Mouse (Mus musculus) lung, embryonic 16.5 days (tissue): Measurements from ENCODE around the gene Cygb. TPM values are rescaled to one million over a fixed set of nuclear protein-coding genes. Genes with fewer than 3 reads are reported as not detected.
A peak's percentile ranks its signal among the peaks of the same experiment; 100 is the strongest.
"Not testable (repeated sequence)": the region's sequence is repeated elsewhere in the genome, so short reads cannot be mapped to it uniquely, and the experiment has no call there.

ENCODE experiments used
- ATAC-seq: fragments of 200-750 bp; cut with Nextera tagmentation; 2 replicates; pipeline ENCODE4 v1.8.0; 2017; ENCODE audit warnings: low read depth, mild to moderate bottlenecking, moderate library complexity
- H3K27ac ChIP-seq: fragments of 300-500 bp; sonication (generic); 2 replicates; pipeline ENCODE4 v1.5.1; 2014; ENCODE audit warnings: mild to moderate bottlenecking, control low read depth, low read length
- H3K27me3 ChIP-seq: fragments of 300-500 bp; sonication (generic); 2 replicates; pipeline ENCODE4 v1.6.1; 2014; ENCODE audit warnings: low read depth, low read length, mixed read lengths; ENCODE audit not compliant: control insufficient read depth, insufficient read depth
- H3K36me3 ChIP-seq: fragments of 300-500 bp; sonication (generic); 2 replicates; pipeline ENCODE4 v1.6.1; 2014; ENCODE audit warnings: low read length; ENCODE audit not compliant: control insufficient read depth, insufficient read depth
- H3K4me1 ChIP-seq: fragments of 300-500 bp; sonication (generic); replicated peaks from 2 replicates; pipeline ENCODE4 v1.6.1; 2014; ENCODE audit warnings: low read length, mixed read lengths; ENCODE audit not compliant: control insufficient read depth, insufficient read depth
- H3K4me2 ChIP-seq: fragments of 300-500 bp; sonication (generic); 2 replicates; pipeline ENCODE4 v1.6.1; 2014; ENCODE audit warnings: low read depth, low read length, control low read depth
- H3K4me3 ChIP-seq: fragments of 300-500 bp; sonication (generic); 2 replicates; pipeline ENCODE4 v1.5.1; 2014; ENCODE audit warnings: mild to moderate bottlenecking, low read length, control low read depth
- H3K9ac ChIP-seq: fragments of 300-500 bp; sonication (generic); 2 replicates; pipeline ENCODE4 v1.6.1; 2014; ENCODE audit warnings: low read length, control low read depth
- H3K9me3 ChIP-seq: fragments of 300-500 bp; sonication (generic); 2 replicates; pipeline ENCODE4 v1.6.1; 2016; ENCODE audit warnings: low read length; ENCODE audit not compliant: control insufficient read depth
- WGBS: fragments of 180-500 bp; shearing (Covaris S2); extraction: QIAGEN DNeasy Blood & Tissue Kit; methylation state at CpG from one replicate; pipeline ENCODE4 v1.1.7; 2014; 5-methylcytosine and 5-hydroxymethylcytosine counted together
- polyA plus RNA-seq: library from polyadenylated mRNA; unstranded; fragments of >200 nt; fragmentation: Nextera tagmentation; extraction: Ambion mirVana; gene quantifications from 2 replicates; pipeline ENCODE4 v1.2.1, GENCODE M21; 2015

Cygb gene
- polyA plus RNA-seq, 1 experiment from 2014 or later, result 13.3 TPM

- H3K9ac ChIP-seq, result no peak overlapping the region
- H3K4me1 ChIP-seq, result peaks cover 11% of the 10 kb centered on the region
- no peak overlapping the region for H3K27ac ChIP-seq
- H3K4me2 ChIP-seq, result no peak overlapping the region
- H3K9me3 ChIP-seq, result no peaks in the 10 kb centered on the region
- no peaks in the 10 kb centered on the region for H3K27me3 ChIP-seq
- WGBS, result 78% methylated on average over 14 of the region's 14 CpGs
- no peak for ATAC-seq
- H3K36me3 ChIP-seq, result peaks cover 40% of the 10 kb centered on the region
- H3K4me3 ChIP-seq, result no peak overlapping the region
These were observed 22.3 kb upstream of the Cygb start for GRCm38 (mm10) chr11:116676175-116676976.

DNA sequence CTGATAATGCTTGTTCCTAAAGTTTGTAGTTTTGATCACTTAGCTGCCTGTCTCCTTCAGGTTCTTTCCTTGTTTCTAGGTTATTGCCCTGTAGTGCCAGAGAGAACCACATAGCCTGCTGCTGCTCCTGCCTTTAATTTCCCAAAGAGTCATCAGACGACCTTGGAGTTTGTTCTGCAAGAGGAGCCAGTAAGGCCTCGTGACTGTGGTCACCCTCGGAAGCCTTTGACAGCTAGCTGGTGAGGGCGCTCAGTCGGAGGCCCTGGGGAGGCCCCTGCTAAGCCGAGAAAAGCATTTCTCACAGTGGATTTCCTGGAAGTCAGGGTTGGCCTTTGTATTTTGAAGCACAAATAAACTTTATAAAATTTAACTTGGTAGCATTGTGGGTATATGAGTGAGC is 21.3 kb upstream of the Cygb start:
- not testable (repeated sequence) for H3K9ac ChIP-seq, H3K4me3 ChIP-seq, H3K27me3 ChIP-seq, H3K4me2 ChIP-seq, H3K9me3 ChIP-seq, H3K27ac ChIP-seq, ATAC-seq
- WGBS, result 69% methylated on average over 6 of the region's 6 CpGs
- H3K36me3 ChIP-seq, result peaks cover 40% of the 10 kb centered on the region
- peaks cover 14% of the 10 kb centered on the region for H3K4me1 ChIP-seq

DNA sequence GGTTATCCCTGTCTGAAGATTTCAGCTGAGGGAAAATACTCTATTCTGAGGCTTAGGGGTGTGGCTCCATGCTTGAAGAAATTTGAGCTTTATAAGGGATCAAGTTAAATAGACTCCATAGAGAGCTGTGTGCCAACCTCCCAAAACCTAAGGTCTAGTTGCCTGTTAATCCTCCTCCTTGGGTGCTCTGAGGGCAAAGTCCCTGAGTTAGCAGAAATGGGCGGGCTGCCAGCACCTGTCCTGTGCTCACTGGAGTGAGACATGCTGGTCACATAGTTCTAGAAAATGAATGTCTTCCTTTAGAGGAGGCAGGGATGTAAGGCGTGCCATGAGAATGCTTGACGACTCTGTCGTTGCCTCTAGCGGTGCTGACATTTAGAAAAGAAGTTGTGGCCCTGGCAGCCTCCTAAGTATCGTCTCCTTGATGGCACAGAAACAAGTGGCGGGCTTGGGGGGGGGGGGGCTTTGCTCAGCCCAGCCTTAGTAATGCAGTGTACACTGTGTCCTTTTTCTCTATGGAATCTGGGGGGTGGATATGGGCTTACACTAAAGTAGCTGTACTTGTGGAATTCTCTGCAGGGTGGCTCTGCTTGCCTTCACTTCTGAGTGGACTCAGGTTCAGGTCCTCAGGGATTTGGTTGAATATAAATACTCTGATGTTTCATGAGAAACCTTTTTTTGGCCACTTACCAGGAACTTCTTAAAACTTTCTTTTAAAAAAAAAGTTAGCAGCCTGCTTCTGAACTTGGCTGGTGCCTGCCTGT is 20.7 kb upstream of the Cygb start:
- H3K4me1 ChIP-seq, result peaks cover 14% of the 10 kb centered on the region
- H3K27me3 ChIP-seq, result 0 out of 2 replicates have a peak, but pooled peaks cover 2% of the 10 kb centered on the region
- no peak overlapping the region for H3K4me2 ChIP-seq
- no peak overlapping the region for H3K9ac ChIP-seq
- H3K4me3 ChIP-seq, result no peak overlapping the region
- no peak overlapping the region for H3K27ac ChIP-seq
- ATAC-seq, result no peak
- H3K36me3 ChIP-seq, result peaks cover 40% of the 10 kb centered on the region
- WGBS, result 65% methylated on average over 7 of the region's 7 CpGs
- no peaks in the 10 kb centered on the region for H3K9me3 ChIP-seq

DNA sequence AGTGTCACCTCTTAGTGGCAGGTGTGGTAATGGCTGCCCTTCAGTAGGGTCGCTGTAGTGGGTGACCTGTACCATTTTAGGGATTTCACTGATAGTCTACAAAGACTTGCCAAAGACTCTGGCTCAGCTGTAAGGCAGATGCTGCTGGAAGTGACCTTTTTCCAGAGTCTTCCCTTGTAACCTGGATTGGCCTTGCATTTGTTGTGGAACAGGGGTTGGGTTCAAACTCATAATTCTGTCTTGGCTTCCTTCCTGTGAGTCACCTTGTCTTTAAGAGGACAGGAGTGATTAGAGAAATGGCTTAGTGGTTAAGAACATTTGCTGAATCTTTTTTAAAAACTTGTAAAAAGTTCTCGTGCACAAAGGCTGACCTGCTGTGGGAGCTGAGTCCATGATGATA is 19.3 kb upstream of the Cygb start:
- ATAC-seq, result no peak
- Histone ChIP-seq H3K36me3 (peaks cover 34% of the 10 kb centered on the region), H3K4me2 (no peak overlapping the region), H3K9me3 (no peaks in the 10 kb centered on the region), H3K4me3 (no peak overlapping the region), H3K27me3 (0 out of 2 replicates have a peak, but pooled peaks cover 2% of the 10 kb centered on the region), H3K4me1 (peaks cover 14% of the 10 kb centered on the region), H3K9ac (no peak overlapping the region), H3K27ac (no peak overlapping the region)
- WGBS, result 82% methylated on average over 2 of the region's 2 CpGs

DNA sequence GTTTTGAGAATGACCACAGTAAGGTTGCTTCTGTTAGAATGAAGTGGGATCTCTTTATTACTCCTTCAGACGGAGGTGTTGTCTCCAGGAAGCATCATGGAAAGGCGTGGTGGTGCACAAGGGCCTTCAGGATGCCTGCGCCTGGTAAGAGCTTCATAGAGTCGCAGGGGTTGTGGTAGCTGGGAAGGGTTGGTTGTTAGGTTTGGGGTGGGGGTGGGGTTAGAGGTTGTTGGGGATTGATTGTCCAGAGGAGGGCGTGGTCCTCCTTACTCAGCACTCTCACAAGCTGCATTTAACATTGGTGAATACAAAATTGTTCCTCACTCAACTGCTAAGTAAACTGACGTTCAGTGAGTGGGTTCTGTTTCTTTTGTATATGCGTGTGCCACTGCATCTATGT is 18.5 kb upstream of the Cygb start:
- no peak for ATAC-seq
- Histone ChIP-seq H3K9ac (peak overlapping the region; percentile 90), H3K9me3 (no peaks in the 10 kb centered on the region), H3K27ac (no peak overlapping the region), H3K4me2 (peak overlapping the region; percentile 81), H3K36me3 (peaks cover 32% of the 10 kb centered on the region), H3K4me1 (peaks cover 14% of the 10 kb centered on the region), H3K4me3 (peak overlapping the region; percentile 87), H3K27me3 (0 out of 2 replicates have a peak, but pooled peaks cover 2% of the 10 kb centered on the region)
- WGBS, result 13% methylated on average over 7 of the region's 7 CpGs

GRCm38 (mm10) chr11:116671845-116672434 is 17.8 kb upstream of the Cygb start:
- Histone ChIP-seq H3K27me3 (0 out of 2 replicates have a peak, but pooled peaks cover 2% of the 10 kb centered on the region), H3K4me3 (peak overlapping the region; percentile 87), H3K27ac (peak overlapping the region; percentile 56), H3K36me3 (peaks cover 27% of the 10 kb centered on the region), H3K4me1 (peaks cover 14% of the 10 kb centered on the region), H3K4me2 (peak overlapping the region; percentile 81), H3K9me3 (no peaks in the 10 kb centered on the region), H3K9ac (peak overlapping the region; percentile 90)
- peak; percentile 5; the same call in 1 of the 2 replicates for ATAC-seq
- WGBS, result 0% methylated on average over 24 of the region's 24 CpGs

GRCm38 (mm10) chr11:116671112-116671844 is 17.2 kb upstream of the Cygb start:
- no peaks in the 10 kb centered on the region for H3K9me3 ChIP-seq
- H3K9ac ChIP-seq, result peak overlapping the region; percentile 90
- 0 out of 2 replicates have a peak, but pooled peaks cover 2% of the 10 kb centered on the region for H3K27me3 ChIP-seq
- under 1% methylated on average over 45 of the region's 45 CpGs for WGBS
- peaks cover 22% of the 10 kb centered on the region for H3K36me3 ChIP-seq
- peaks cover 18% of the 10 kb centered on the region for H3K4me1 ChIP-seq
- peak overlapping the region; percentile 56 for H3K27ac ChIP-seq
- peak; percentile 89 for ATAC-seq
- H3K4me2 ChIP-seq, result peak overlapping the region; percentile 81
- H3K4me3 ChIP-seq, result peak overlapping the region; percentile 87

DNA sequence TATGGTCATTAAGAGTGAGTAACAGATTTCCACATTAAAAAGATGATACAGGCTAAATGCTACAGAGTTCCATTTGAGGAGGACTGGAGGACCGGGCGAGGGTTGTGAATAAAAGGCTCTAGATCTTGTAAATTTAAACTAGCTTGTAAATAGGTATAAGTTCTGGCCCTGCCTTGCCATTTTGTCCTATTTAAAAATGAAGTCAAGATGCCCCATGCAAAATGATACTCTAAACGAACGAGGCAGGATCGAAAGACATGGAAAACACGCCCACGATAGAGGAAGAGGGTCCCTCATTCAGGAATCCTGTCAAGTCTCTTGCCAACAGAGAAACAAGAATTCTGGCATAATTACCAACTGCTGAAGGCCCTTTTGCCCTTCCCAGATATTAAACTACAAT is 16.3 kb upstream of the Cygb start:
- H3K4me2 ChIP-seq, result peak overlapping the region; percentile 81; the same call in 1 of the 2 replicates
- WGBS, result 73% methylated on average over 7 of the region's 7 CpGs
- H3K4me1 ChIP-seq, result peaks cover 19% of the 10 kb centered on the region
- ATAC-seq, result no peak
- no peak overlapping the region for H3K9ac ChIP-seq
- H3K4me3 ChIP-seq, result no peak overlapping the region
- no peak overlapping the region for H3K27ac ChIP-seq
- H3K9me3 ChIP-seq, result no peaks in the 10 kb centered on the region
- peaks cover 18% of the 10 kb centered on the region for H3K36me3 ChIP-seq
- H3K27me3 ChIP-seq, result 0 out of 2 replicates have a peak, but pooled peaks cover 2% of the 10 kb centered on the region
